Mouse (Mus musculus): ENCODE results near the gene Fgf12. TPM values are rescaled to one million over a fixed set of nuclear protein-coding genes. Genes with fewer than 3 reads are reported as not detected.

Fgf12 gene
- polyA plus RNA-seq, 1 experiment = not detected

GRCm38 (mm10) chr16:28446334-28447113 is 306.3 kb downstream of the Fgf12 start:
- Histone ChIP-seq H3K9me3 (replicated peaks; ENCODE audit: control insufficient read depth, insufficient read depth, low read length, poor library complexity, severe bottlenecking) (no peaks in the 10 kb centered on the region), H3K27ac (ENCODE audit: insufficient read depth, low read length) (no peak overlapping the region), H3K36me3 (ENCODE audit: control insufficient read depth, insufficient read depth, low read length, poor library complexity, severe bottlenecking) (no peaks in the 10 kb centered on the region), H3K4me3 (ENCODE audit: low read depth, low read length) (peak overlapping the region; percentile 71), H3K9ac (ENCODE audit: low read depth, poor library complexity, severe bottlenecking) (peak overlapping the region; percentile 89), H3K27me3 (ENCODE audit: control insufficient read depth, insufficient read depth, low read length, poor library complexity, severe bottlenecking) (peaks cover 25% of the 10 kb centered on the region), H3K4me1 (ENCODE audit: control insufficient read depth, insufficient read depth, low read length) (no peaks in the 10 kb centered on the region)
- TF ChIP-seq CTCF (IDR thresholded peaks at IDR 0.05; ENCODE audit: low read depth, low read length) (no peak), EP300 (IDR thresholded peaks at IDR 0.05; ENCODE audit: insufficient read depth, low read depth, low read length) (no peak), POLR2A (IDR thresholded peaks at IDR 0.05; ENCODE audit: insufficient read depth, low read length) (no peak)

- no peak overlapping the region for H3K27ac ChIP-seq (ENCODE audit: insufficient read depth, low read length)
- no peaks in the 10 kb centered on the region for H3K4me1 ChIP-seq (ENCODE audit: control insufficient read depth, insufficient read depth, low read length)
- peak overlapping the region; percentile 89 for H3K9ac ChIP-seq (ENCODE audit: low read depth, poor library complexity, severe bottlenecking)
- TF ChIP-seq EP300 (IDR thresholded peaks at IDR 0.05; ENCODE audit: insufficient read depth, low read depth, low read length) = no peak
- no peak for TF ChIP-seq POLR2A (IDR thresholded peaks at IDR 0.05; ENCODE audit: insufficient read depth, low read length)
- H3K9me3 ChIP-seq (replicated peaks; ENCODE audit: control insufficient read depth, insufficient read depth, low read length, poor library complexity, severe bottlenecking) = no peaks in the 10 kb centered on the region
- peak overlapping the region; percentile 71 for H3K4me3 ChIP-seq (ENCODE audit: low read depth, low read length)
- no peaks in the 10 kb centered on the region for H3K36me3 ChIP-seq (ENCODE audit: control insufficient read depth, insufficient read depth, low read length, poor library complexity, severe bottlenecking)
- peaks cover 26% of the 10 kb centered on the region for H3K27me3 ChIP-seq (ENCODE audit: control insufficient read depth, insufficient read depth, low read length, poor library complexity, severe bottlenecking)
Measured at GRCm38 (mm10) chr16:28445800-28446333, 307.0 kb downstream of the Fgf12 start.

- Histone ChIP-seq H3K4me1 (ENCODE audit: control insufficient read depth, insufficient read depth, low read length) (no peaks in the 10 kb centered on the region), H3K27ac (ENCODE audit: insufficient read depth, low read length) (no peak overlapping the region), H3K27me3 (ENCODE audit: control insufficient read depth, insufficient read depth, low read length, poor library complexity, severe bottlenecking) (peaks cover 26% of the 10 kb centered on the region), H3K9me3 (replicated peaks; ENCODE audit: control insufficient read depth, insufficient read depth, low read length, poor library complexity, severe bottlenecking) (no peaks in the 10 kb centered on the region), H3K36me3 (ENCODE audit: control insufficient read depth, insufficient read depth, low read length, poor library complexity, severe bottlenecking) (no peaks in the 10 kb centered on the region), H3K9ac (ENCODE audit: low read depth, poor library complexity, severe bottlenecking) (peak overlapping the region; percentile 89; the same call in 1 of the 2 replicates), H3K4me3 (ENCODE audit: low read depth, low read length) (peak overlapping the region; percentile 71)
- no peak for TF ChIP-seq CTCF (IDR thresholded peaks at IDR 0.05; ENCODE audit: low read depth, low read length)
- TF ChIP-seq POLR2A (IDR thresholded peaks at IDR 0.05; ENCODE audit: insufficient read depth, low read length) = no peak
- TF ChIP-seq EP300 (IDR thresholded peaks at IDR 0.05; ENCODE audit: insufficient read depth, low read depth, low read length) = no peak
Measured at GRCm38 (mm10) chr16:28444993-28445799, 307.7 kb downstream of the Fgf12 start.

GRCm38 (mm10) chr16:28421617-28422016 is 331.3 kb downstream of the Fgf12 start:
- no peaks in the 10 kb centered on the region for H3K36me3 ChIP-seq (ENCODE audit: control insufficient read depth, insufficient read depth, low read length, poor library complexity, severe bottlenecking)
- no peaks in the 10 kb centered on the region for H3K9me3 ChIP-seq (replicated peaks; ENCODE audit: control insufficient read depth, insufficient read depth, low read length, poor library complexity, severe bottlenecking)
- H3K27ac ChIP-seq (ENCODE audit: insufficient read depth, low read length) = no peak overlapping the region
- H3K9ac ChIP-seq (ENCODE audit: low read depth, poor library complexity, severe bottlenecking) = no peak overlapping the region
- H3K4me3 ChIP-seq (ENCODE audit: low read depth, low read length) = no peak overlapping the region
- no peaks in the 10 kb centered on the region for H3K4me1 ChIP-seq (ENCODE audit: control insufficient read depth, insufficient read depth, low read length)
- H3K27me3 ChIP-seq (ENCODE audit: control insufficient read depth, insufficient read depth, low read length, poor library complexity, severe bottlenecking) = no peaks in the 10 kb centered on the region
- TF ChIP-seq EP300 (IDR thresholded peaks at IDR 0.05; ENCODE audit: insufficient read depth, low read depth, low read length) (no peak), POLR2A (IDR thresholded peaks at IDR 0.05; ENCODE audit: insufficient read depth, low read length) (no peak), CTCF (IDR thresholded peaks at IDR 0.05; ENCODE audit: low read depth, low read length) (no peak)

- H3K27me3 ChIP-seq (ENCODE audit: control insufficient read depth, insufficient read depth, low read length, poor library complexity, severe bottlenecking) = no peaks in the 10 kb centered on the region
Measured at GRCm38 (mm10) chr16:28419693-28420299, 333.1 kb downstream of the Fgf12 start.

More at GRCm38 (mm10) chr16:28419693-28420299, 333.1 kb downstream of the Fgf12 start:
- Histone ChIP-seq H3K9ac (ENCODE audit: low read depth, poor library complexity, severe bottlenecking) (no peak overlapping the region), H3K9me3 (replicated peaks; ENCODE audit: control insufficient read depth, insufficient read depth, low read length, poor library complexity, severe bottlenecking) (no peaks in the 10 kb centered on the region), H3K4me3 (ENCODE audit: low read depth, low read length) (no peak overlapping the region), H3K4me1 (ENCODE audit: control insufficient read depth, insufficient read depth, low read length) (no peaks in the 10 kb centered on the region), H3K27ac (ENCODE audit: insufficient read depth, low read length) (no peak overlapping the region), H3K36me3 (ENCODE audit: control insufficient read depth, insufficient read depth, low read length, poor library complexity, severe bottlenecking) (no peaks in the 10 kb centered on the region)
- TF ChIP-seq EP300 (IDR thresholded peaks at IDR 0.05; ENCODE audit: insufficient read depth, low read depth, low read length) = no peak
- TF ChIP-seq CTCF (IDR thresholded peaks at IDR 0.05; ENCODE audit: low read depth, low read length) = no peak
- no peak for TF ChIP-seq POLR2A (IDR thresholded peaks at IDR 0.05; ENCODE audit: insufficient read depth, low read length)

All from ES-Bruce4 (cell line).